Mouse (Mus musculus) neural tube, embryonic 15.5 days (tissue): ENCODE data around the gene Cxxc4. TPM values are rescaled to one million over a fixed set of nuclear protein-coding genes. Genes with fewer than 3 reads are reported as not detected.

Source experiments
- microRNA counts: library from miRNA; unstranded; fragments of <30 nt; microRNA quantifications from one replicate; lab custom pipeline; 2016
- microRNA-seq: library from miRNA; unstranded; fragments of <30 nt; microRNA quantifications from one replicate; pipeline ENCODE4, GENCODE M21; 2017
- polyA plus RNA-seq: library from polyadenylated mRNA; unstranded; fragments of >200 nt; fragmentation: Nextera tagmentation; extraction: Ambion mirVana; gene quantifications from 2 replicates; pipeline ENCODE4 v1.2.1, GENCODE M21; 2015

Gene Cxxc4
- polyA plus RNA-seq, 1 experiment from 2014 or later = 26.5 TPM

MicroRNA genes within 50 kb of the gene (microRNA counts, 519-probe panel; counts per million panel counts)
- 1,883 counts per million, percentile 36 among the panel's probes with 10 or more counts for microRNA mmu-miR-1895 (lab: Ali Mortazavi, UCI)

Small RNAs within 50 kb of the gene (microRNA-seq; reads per million reads assigned to microRNA genes)
- not detected for gene Mir1895
